Mouse (Mus musculus): ENCODE data around the gene Mall. TPM values are rescaled to one million over a fixed set of nuclear protein-coding genes. Genes with fewer than 3 reads are reported as not detected.

The Mall gene
- total and polyA plus RNA-seq, 3 experiments = not detected

DNA sequence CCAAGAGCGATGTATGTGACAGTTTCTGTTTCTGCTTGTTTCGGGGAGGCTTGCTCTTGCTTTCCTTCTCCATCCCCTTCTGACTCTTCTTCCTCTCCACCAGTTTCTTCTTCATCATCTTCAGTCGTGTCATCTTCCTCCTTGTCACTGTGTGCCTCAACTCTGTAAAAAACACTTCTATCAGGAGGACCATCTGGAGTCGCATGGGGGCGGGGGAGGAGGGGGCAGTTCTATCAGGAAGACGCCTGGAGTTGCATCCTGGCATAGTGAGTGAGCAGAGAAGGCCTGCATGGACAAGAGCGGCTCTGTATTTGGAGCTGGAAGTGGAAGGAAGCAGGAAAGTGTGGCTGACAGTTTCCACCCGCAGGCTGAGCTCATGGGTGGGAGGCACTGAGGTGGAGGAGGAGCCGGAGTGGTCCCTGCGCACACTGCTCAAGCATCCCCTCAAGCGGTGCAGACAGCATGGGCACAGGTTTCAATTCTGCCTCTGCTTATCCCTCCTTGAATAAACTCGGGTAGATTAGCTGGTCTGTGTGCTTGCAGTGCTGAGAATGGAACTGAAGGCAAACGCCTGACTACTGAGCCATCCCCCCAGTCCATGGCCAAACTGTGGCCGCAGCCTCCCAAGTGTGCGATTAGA lies 44.3 kb upstream of the Mall start:
- DNase-seq (ENCODE audit: low read depth, low spot score) = no peak
- no peak overlapping the region for H3K27ac ChIP-seq (ENCODE audit: control insufficient read depth, low read depth, low read length)

DNA sequence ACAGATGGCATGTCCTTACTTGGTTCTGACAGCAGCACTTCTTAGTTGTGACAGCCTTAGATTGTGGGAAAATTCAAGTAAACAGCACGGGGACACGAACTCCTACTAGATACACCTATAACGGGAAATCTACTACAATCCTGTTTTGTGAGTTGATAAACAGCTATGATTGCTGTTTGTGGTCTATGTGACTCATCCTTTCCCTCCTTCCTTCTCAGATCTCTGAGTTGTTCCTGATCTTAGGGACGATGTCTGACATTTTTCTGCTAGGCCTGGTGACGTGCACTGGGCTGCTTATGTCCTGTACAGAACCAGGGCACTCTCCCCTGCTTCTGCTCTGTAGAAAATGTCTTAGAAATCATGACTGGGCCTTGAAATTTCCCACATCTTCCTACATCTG lies 31.9 kb upstream of the Mall start:
- Histone ChIP-seq H3K4me1 (ENCODE audit: control insufficient read depth in 1 of 2, insufficient read depth in 2 of 2, low read length in 2 of 2) (peaks cover 13 to 23% of the 10 kb centered on the region in 2 experiments), H3K36me3 (ENCODE audit: control insufficient read depth in 1 of 2, insufficient read depth in 2 of 2, low read length in 2 of 2) (peaks cover 0 to 23% of the 10 kb centered on the region in 2 experiments; a peak in 2 of 4 replicates), H3K79me2 (ENCODE audit: control insufficient read depth, insufficient read depth, low read length, poor library complexity) (no peaks in the 10 kb centered on the region), H3K4me3 (ENCODE audit: control insufficient read depth in 1 of 2, insufficient read depth in 1 of 2, low read depth in 2 of 2, low read length in 2 of 2) (no peak overlapping the region), H3K9ac (ENCODE audit: control insufficient read depth, low read depth, low read length, poor library complexity, severe bottlenecking) (no peak overlapping the region), H3K27ac (ENCODE audit: control insufficient read depth, low read depth, low read length) (no peak overlapping the region), H3K9me3 (replicated peaks; ENCODE audit: insufficient read depth, low read length) (no peaks in the 10 kb centered on the region), H3K27me3 (ENCODE audit: control insufficient read depth in 1 of 2, insufficient read depth in 2 of 2, low read length in 2 of 2) (no peaks in the 10 kb centered on the region)
- TF ChIP-seq RCOR1 (IDR thresholded peaks at IDR 0.05; ENCODE audit: low read depth, low read length) = peak; percentile 66; the same call in 1 of the 2 replicates
- no peak for TF ChIP-seq ZKSCAN1 (IDR thresholded peaks at IDR 0.05; ENCODE audit: low read depth, low read length)
- TF ChIP-seq EP300 (IDR thresholded peaks at IDR 0.05; ENCODE audit: low read depth in 1 of 2, low read length in 2 of 2) = peak in 1 of 2 experiments; percentile 28; a peak in 1 of 4 replicates
- peak; percentile 12 for DNase-seq (ENCODE audit: low read depth, low spot score)

More for the DNA sequence above, 44.3 kb upstream of the Mall start:
- H3K4me1 ChIP-seq (ENCODE audit: control insufficient read depth in 1 of 2, insufficient read depth in 2 of 2, low read length in 2 of 2) = no peaks in the 10 kb centered on the region
- H3K36me3 ChIP-seq (ENCODE audit: control insufficient read depth in 1 of 2, insufficient read depth in 2 of 2, low read length in 2 of 2) = peaks cover 0 to 2% of the 10 kb centered on the region in 2 experiments; a peak in 1 of 4 replicates
- TF ChIP-seq UBTF (IDR thresholded peaks at IDR 0.05; ENCODE audit: borderline replicate concordance, insufficient read depth, low read depth, low read length) (no peak), ZKSCAN1 (IDR thresholded peaks at IDR 0.05; ENCODE audit: low read depth, low read length) (no peak), POLR2A (IDR thresholded peaks at IDR 0.05; ENCODE audit: control insufficient read depth in 1 of 2, insufficient read depth in 1 of 2, low read depth in 1 of 2, low read length in 2 of 2, poor library complexity in 1 of 2) (no peak), EP300 (IDR thresholded peaks at IDR 0.05; ENCODE audit: low read depth in 1 of 2, low read length in 2 of 2) (no peak), POLR2AphosphoS2 (IDR thresholded peaks at IDR 0.05; ENCODE audit: low read length) (no peak)
- no peaks in the 10 kb centered on the region for H3K9me3 ChIP-seq (replicated peaks; ENCODE audit: insufficient read depth, low read length)
- H3K27me3 ChIP-seq (ENCODE audit: control insufficient read depth in 1 of 2, insufficient read depth in 2 of 2, low read length in 2 of 2) = no peaks in the 10 kb centered on the region
- H3K9ac ChIP-seq (ENCODE audit: control insufficient read depth, low read depth, low read length, poor library complexity, severe bottlenecking) = no peak overlapping the region
- no peaks in the 10 kb centered on the region for H3K79me2 ChIP-seq (ENCODE audit: control insufficient read depth, insufficient read depth, low read length, poor library complexity)
- H3K4me3 ChIP-seq (ENCODE audit: control insufficient read depth in 1 of 2, insufficient read depth in 1 of 2, low read depth in 2 of 2, low read length in 2 of 2) = no peak overlapping the region

DNA sequence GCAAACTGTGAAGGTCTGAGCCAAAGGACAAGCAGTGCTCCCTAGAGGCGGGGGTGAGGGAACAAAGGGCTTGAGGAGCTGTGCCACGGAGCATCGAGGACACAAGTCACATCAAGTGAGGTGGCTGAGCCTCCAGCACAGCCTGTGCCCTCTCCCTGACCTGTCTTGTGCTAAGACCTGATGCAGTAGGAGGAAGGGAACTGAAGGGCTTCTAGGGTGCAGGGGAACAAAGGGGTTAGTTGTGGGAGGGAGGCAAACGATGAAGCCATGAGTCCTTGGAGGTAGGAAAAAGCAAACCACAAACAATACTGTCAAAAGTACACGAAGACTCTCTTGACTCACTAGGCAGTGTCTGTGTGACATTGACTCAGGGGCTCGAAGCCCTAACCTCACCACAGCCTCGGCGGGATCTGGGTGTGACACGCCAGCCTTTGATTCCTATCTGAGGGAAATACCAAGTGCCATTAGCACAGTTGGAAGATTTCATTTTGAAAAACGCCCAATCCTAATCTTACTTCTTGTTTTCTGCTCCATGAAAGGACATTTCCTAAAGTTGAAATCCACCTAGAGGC lies 30.8 kb upstream of the Mall start:
- Histone ChIP-seq H3K79me2 (ENCODE audit: control insufficient read depth, insufficient read depth, low read length, poor library complexity) (no peaks in the 10 kb centered on the region), H3K4me1 (ENCODE audit: control insufficient read depth in 1 of 2, insufficient read depth in 2 of 2, low read length in 2 of 2) (peaks cover 13 to 23% of the 10 kb centered on the region in 2 experiments), H3K27me3 (ENCODE audit: control insufficient read depth in 1 of 2, insufficient read depth in 2 of 2, low read length in 2 of 2) (no peaks in the 10 kb centered on the region), H3K9ac (ENCODE audit: control insufficient read depth, low read depth, low read length, poor library complexity, severe bottlenecking) (no peak overlapping the region; the same call in 1 of the 2 replicates), H3K36me3 (ENCODE audit: control insufficient read depth in 1 of 2, insufficient read depth in 2 of 2, low read length in 2 of 2) (peaks cover 0 to 23% of the 10 kb centered on the region in 2 experiments; a peak in 2 of 4 replicates), H3K9me3 (replicated peaks; ENCODE audit: insufficient read depth, low read length) (no peaks in the 10 kb centered on the region), H3K4me3 (ENCODE audit: control insufficient read depth in 1 of 2, insufficient read depth in 1 of 2, low read depth in 2 of 2, low read length in 2 of 2) (no peak overlapping the region), H3K27ac (ENCODE audit: control insufficient read depth, low read depth, low read length) (peak overlapping the region; percentile 16; the same call in 1 of the 2 replicates)
- DNase-seq (ENCODE audit: low read depth, low spot score) = peak; percentile 72
- no peak for TF ChIP-seq MAZ (IDR thresholded peaks at IDR 0.05; ENCODE audit: low read depth, low read length)
- no peak for TF ChIP-seq ZC3H11A (IDR thresholded peaks at IDR 0.05; ENCODE audit: low read depth, low read length)
- no peak for TF ChIP-seq MYB (IDR thresholded peaks at IDR 0.05; ENCODE audit: low read depth, low read length)
- no peak for TF ChIP-seq POLR2AphosphoS5 (IDR thresholded peaks at IDR 0.05; ENCODE audit: borderline replicate concordance, low read depth, low read length)
- no peak for TF ChIP-seq USF1 (IDR thresholded peaks at IDR 0.05; ENCODE audit: low read depth, low read length)
- TF ChIP-seq SMC3 (IDR thresholded peaks at IDR 0.05; ENCODE audit: low read depth, low read length) = no peak
- TF ChIP-seq JUND (IDR thresholded peaks at IDR 0.05; ENCODE audit: low read depth, low read length) = no peak
- TF ChIP-seq ZKSCAN1 (IDR thresholded peaks at IDR 0.05; ENCODE audit: low read depth, low read length) = no peak
- no peak for TF ChIP-seq MAFK (IDR thresholded peaks at IDR 0.05; ENCODE audit: borderline replicate concordance, low read depth, low read length)
- no peak for TF ChIP-seq ZMIZ1 (IDR thresholded peaks at IDR 0.05; ENCODE audit: low read depth, low read length)
- no peak for TF ChIP-seq GABPA (IDR thresholded peaks at IDR 0.05; ENCODE audit: low read depth, low read length)
- no peak for TF ChIP-seq RAD21 (IDR thresholded peaks at IDR 0.05; ENCODE audit: low read depth, low read length)
- 0 out of 2 replicates have a peak, but pooled peaks have one; percentile 36 for TF ChIP-seq MXI1 (IDR thresholded peaks at IDR 0.05; ENCODE audit: low read depth, low read length)
- TF ChIP-seq TBP (IDR thresholded peaks at IDR 0.05; ENCODE audit: low read depth, low read length) = no peak
- no peak for TF ChIP-seq ZNF384 (IDR thresholded peaks at IDR 0.05; ENCODE audit: low read depth, low read length)
- no peak for TF ChIP-seq CHD2 (IDR thresholded peaks at IDR 0.05; ENCODE audit: low read length)
- TF ChIP-seq CHD1 (IDR thresholded peaks at IDR 0.05; ENCODE audit: low read depth, low read length) = no peak
- TF ChIP-seq NELFE (IDR thresholded peaks at IDR 0.05; ENCODE audit: low read depth, low read length) = no peak
- TF ChIP-seq EP300 (IDR thresholded peaks at IDR 0.05; ENCODE audit: low read depth in 1 of 2, low read length in 2 of 2) = peak in 1 of 2 experiments; percentile 48; a peak in 3 of 4 replicates
- TF ChIP-seq SIN3A (IDR thresholded peaks at IDR 0.05; ENCODE audit: low read length) = peak; percentile 36; the same call in 1 of the 2 replicates

Data from MEL (cell line).